Mouse (Mus musculus) ovary, postnatal 10 days (tissue): Measurements from ENCODE around the gene Ubl4b.

Experiments
- DNase-seq: peaks from one replicate; pipeline ENCODE4 v3.0.0; 2022; ENCODE audit warnings: low spot score

Ubl4b gene

DNA sequence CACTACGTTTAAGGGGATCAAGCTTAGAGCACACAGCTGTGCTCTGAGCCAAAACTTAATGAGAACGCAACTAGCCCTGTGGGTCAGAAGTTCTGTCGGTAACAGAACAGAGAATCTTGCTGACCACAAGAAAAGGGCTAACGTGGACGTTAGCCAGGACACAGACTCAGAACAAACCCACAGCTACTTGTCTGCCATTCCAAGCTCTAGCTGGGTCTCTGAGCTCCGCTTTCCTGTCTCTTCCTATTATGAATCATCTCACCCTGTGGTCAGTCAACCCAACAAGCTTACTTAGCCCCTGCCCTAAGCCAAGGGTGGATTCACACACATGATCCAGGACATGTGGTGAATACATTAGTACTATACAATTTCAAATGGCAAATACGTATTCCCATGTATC, 12.9 kb upstream of the Ubl4b start:
- DNase-seq = no peak

DNA sequence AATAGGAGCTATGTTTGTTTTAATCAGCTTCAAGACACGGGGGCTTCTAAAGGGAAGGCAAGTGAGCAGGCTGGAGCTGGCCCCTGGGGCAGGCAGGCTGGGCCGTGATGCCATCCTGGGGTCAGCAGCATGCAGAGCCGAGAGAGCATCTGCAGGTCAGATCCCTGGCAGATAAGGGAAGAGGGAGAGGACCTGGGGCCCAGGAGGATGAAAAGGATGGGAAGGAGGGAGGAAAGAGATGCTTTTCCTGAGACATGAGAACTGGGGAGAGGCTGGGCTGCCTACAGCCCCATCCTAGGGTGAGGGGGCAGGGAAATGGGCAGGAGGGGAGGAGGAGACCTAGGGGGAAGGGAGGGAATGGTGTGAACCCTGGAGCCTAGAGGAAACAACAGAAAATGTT, 10.5 kb upstream of the Ubl4b start:
- DNase-seq = no peak

DNA sequence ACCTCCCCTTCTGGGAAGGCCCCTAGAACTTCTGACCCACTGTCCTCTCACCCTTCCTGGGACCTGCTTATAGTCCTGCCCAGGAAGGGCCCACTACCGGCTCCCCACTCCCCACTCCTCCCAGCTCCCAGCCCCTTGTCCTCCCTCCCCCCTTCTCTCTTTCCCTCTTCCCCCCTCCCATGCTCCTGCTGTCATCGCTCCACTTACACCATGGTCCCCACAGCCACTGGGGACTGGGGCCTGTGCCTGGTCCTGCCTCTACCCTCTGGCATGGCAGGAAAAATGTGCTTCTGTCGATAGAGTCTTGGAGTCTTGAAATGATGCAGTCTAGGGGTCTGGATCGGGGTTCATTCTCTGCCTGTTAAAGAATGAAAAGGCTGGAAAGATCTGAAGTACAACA, 9.0 kb upstream of the Ubl4b start:
- no peak for DNase-seq

DNA sequence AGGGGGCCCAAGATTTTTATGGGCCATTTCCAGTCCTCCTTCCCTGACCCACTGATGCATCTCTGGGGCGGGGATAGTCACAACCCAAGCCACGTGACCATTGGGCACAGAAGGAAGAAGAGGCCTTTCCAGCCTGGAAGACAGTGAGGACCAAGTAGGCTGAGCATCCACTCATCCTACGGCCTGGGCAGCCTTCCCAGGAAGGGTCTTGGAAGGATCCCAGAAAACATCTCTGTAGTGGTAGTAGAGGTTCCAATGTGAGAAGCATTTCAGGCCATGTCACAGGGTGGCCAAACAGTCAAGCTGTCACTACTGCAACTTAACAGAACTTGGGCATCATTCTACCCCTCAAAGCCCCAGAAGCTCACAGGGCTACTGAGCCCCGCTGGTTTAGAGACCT, 7.7 kb upstream of the Ubl4b start:
- DNase-seq = no peak

DNA sequence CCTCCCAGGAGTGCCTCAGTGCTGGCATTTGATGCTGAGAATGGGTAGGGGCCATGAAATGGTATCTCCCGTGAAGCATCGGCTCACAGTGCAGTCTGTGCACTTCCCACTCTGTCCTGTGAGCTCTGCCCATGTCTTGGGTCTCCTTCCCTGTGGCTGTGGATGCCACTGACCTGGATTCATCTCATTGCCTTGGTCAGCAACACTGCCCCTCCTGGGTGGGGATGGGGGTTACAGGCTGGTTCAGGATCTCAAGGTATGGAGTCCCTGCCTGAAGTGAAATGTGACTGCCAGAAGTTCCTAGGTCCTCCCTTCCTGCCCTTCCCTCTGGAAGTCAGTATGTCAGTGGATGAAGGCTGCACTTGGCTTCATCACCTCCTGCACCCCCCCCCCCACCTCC, 7.2 kb upstream of the Ubl4b start:
- no peak for DNase-seq

DNA sequence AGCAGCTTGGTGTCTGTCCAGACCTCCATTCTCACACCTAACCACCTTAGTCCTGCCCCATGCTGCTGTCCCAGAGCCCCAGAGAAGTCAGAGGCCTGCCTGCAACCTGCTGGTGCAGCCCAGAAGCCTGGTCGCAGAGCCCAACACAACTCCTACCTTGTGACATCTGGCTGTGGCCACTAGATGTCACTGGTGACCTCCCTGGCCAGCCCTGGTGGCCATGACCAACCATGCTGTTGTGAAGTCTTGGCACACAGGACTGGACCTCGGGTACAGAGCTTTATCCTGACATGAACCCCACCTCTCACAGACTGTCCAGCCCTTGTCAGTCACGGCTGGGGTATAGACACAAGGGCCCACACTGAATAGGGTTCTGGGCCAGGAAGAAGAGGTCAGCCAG, 4.3 kb upstream of the Ubl4b start:
- no peak for DNase-seq

DNA sequence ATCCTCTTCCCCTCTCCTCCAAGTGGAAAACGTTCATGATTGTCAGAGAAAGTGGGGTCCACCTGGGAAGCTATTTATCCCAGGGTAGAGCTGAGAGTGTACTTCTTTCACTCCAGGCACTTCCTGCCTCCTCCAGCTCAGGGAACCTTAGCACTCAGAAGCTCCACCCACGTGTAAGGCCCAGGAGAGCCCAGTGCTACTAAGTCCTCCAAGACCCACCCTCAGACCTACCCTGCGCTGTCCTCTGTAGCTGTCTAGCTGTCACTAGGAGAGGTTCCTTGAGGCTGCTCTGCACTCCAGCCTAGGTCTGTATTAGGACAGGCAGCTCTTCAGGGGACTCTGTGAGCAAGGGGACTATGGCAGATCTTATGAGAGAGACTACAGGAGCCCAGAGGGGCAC, 3.9 kb upstream of the Ubl4b start:
- DNase-seq = no peak

DNA sequence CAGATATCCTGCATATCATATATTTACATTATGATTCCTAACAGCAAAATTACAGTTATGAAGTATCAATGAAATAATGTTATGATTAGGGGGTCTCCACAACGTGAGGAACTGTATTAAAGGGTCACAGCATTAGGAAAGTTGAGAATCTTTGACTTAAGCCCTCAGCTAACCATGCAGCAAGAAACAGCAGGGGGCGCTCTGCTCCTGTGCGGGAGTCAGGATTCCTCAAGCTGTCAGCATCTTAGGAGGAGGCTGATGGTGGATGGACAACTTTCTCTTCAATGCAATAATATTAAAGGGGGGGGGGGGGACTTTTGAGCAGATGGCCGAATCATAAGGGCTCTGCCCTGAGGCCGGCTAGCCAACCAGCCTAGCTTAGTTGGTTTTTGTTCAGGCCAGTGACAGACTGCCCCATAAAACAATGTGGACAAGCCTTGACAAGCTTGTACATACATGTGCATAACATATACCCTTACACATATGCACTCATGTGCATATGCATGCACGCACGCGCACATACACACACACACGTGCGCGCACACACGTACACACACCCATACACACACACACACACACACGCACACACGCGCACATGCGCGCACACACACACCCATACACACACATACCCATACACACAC, 4.3 kb downstream of the Ubl4b start:
- no peak for DNase-seq

DNA sequence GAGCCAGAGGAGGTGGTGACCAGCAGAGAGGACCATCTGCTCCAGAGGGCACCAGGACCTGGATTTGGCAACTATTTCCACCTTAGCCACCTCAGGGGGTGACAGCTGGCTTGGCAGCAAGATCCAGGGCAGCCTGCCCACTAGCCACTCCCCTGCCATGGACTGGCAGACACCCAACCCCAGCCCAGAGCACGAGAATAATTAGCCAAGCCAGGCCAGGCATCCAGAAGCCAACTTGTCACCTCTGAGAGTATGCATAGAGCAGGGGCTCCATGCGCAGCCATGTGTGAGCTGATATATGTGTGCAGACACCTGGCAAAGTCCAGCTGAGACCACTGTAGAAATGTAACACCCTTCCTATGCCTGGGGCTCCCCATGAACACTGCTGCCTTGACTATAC, 7.9 kb downstream of the Ubl4b start:
- no peak for DNase-seq

DNA sequence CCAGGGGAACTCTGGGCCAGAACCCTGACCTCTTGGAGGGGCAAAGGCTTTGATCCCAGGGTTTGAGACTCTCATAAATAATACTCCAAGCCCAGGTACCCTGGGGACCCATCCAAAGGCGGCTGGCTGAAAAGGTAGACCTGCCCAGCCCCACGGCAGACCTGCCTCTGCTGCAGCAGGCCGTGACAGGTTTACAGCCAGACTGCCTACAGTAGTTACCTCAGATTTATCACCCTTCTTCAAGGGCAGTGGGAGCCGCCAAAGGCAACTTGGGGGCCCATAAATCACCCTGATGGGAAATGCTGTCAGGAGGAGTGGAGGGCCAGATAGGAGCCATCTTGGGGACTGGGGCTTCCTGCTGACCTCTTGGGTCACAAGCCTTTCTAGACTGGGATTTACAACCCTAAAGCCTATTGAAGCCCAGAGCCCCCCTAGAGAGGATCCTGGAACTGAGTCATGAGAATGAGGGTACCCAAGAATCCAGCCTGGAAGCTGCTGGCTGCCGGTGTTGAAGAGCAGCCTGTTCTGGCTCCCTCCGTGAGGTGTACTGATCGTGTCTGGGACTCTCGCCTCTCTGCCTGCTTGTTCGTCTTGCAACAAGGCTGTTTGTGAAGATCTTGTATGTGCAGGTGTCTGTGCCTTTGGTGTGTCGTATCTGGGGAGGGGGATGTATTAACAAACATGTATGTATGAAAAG, 9.0 kb downstream of the Ubl4b start:
- no peak for DNase-seq

DNA sequence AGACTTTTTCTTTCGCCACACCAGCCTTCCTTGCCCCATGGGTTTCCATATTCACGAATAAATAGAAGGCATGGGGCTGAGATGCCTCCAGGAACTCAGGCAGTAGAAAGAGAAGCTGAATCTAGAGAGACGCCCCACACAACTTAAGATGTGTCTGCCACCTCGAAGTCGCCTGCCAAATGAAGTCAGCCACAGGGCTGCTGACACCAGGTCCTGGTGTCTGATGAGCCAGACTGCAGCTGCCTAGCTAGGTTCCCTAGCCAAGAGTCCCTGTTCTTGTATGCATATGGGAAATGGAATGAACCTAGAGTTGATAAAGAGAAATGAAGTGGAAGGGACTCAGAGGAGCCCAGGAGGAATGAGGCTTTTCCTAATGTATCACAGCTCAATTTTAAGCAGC, 9.6 kb downstream of the Ubl4b start:
- DNase-seq = no peak

DNA sequence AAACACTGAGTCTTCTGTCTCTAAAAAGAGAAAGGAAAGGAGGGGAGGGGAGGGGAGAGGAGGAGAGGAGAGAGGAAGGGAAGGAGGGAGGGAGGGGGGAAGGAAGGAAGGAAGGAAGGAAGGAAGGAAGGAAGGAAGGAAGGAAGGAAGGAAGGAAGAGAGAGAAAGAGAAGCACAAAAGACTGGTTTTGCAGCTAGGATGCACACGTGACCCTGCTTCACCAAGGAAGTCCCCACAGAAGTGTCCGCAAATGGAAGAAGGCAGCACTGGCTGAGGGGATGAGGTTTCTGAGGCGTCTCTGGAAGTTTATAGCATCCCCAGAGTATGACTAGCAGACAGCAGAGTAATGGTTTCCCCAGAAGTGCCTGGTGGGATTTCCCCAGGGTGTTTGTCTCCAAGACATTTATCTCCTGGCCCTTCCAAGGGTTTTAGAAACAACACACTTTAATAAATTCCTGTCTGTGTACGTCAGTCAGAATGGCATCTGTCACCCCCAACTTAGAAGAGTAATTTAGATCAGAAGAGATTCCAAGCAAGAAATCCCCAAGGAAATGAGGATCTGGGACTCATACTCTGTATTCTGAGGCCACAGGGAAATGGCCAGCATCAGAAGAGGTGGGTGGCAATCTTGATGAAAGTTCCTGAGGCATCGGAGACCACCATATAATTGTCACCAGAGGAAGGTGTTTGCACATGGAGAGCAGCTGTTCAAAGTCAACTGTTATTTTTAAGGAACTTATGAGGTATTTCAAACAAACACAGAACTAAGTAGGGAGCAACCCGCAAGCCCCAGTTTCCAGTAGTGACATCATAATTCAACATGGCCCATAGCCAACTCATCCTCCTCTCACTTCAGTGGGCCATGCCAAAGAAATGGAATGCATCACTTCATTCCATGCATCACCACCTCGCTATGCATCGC, 11.5 kb downstream of the Ubl4b start:
- DNase-seq = no peak

DNA sequence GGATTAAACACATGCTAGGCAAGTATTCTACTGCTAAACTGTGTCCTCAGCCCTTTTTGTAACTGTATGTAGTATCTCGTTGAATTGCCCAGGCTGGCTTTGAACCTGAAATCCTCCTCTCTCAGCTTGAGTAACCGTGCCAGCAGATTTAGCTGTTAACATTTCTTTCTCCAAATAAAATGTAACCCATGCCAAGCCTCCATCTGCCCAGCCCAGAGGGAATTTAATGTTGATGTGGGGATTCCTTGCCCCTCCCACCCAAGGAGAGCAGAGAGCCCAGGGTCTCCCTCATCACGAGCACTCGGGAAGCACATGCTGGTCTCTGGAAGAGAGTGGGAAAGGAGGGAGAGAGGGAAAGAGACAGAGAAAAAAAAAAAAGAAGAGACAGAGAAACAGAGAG, 12.3 kb downstream of the Ubl4b start:
- no peak for DNase-seq

DNA sequence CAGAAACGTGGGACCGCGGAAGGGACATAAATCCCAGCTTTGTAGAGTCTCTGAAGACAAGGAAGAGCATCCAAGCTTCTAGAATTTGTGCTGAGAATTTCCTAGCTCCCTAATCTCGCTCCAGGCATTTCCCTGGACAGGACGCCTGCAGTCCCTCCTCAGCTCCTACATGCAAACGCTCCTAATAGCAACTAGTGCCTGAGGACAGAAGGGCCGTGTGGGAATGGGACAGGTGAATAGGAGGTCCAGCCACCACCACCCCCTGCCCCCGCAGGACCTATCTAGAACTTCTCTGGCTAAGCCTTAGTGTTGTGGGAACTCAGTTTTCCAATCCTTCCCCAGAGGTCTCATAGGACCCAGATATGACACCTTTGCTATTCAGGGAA, 17.4 kb downstream of the Ubl4b start:
- no peak for DNase-seq

DNA sequence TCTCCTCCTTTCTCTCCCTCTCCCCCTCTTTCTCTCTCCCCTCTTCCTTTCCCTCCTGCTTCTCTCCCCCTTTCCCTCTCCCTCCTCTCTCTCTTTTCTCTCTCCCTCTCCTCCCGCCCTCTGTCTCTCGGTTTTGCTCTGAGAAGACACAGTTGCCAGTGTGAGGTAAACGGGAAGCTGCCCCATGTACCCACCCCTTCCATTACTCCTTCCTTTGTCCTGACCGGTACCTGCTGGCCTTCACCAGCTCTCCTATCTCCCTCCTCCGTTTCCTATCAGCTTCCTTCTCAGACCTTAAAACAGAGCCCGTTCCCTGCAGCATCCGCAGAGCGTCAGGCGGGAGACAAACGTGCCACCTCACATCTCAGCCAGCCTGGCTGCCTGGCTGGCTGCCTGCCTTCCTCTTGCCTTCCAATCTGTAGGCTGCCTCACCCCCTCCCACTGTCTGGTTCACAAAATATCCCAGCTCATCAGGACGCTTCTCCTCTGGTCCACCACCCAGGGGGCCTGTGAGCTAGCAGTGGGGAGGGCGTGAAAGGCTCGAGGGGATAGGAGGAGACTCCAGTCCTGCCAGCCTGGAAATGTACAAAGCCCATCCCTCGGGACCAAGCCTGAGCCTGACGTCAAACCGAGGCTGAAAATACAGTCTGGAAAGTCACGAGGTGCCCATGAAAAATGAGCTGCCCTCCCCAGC, 17.9 kb downstream of the Ubl4b start:
- no peak for DNase-seq

DNA sequence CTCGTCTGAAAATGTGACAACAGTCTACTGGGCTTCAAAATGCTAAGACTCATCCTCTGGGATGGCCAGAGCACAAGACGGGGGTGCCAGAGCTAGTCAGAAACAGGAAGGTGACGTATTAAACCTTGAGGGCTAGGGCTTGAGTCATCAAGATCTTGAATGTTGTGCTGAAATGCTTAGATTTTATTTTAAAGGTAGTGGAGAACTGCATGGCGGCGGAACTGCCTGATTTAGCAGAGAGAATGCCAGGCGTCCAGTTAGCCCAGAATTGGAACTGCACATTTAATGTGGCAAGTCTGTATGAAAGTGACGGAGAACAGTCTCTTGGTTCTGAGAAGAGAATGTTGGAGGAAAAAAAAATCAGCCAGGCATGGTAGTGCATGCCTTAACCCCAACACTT, 19.9 kb downstream of the Ubl4b start:
- no peak for DNase-seq

DNA sequence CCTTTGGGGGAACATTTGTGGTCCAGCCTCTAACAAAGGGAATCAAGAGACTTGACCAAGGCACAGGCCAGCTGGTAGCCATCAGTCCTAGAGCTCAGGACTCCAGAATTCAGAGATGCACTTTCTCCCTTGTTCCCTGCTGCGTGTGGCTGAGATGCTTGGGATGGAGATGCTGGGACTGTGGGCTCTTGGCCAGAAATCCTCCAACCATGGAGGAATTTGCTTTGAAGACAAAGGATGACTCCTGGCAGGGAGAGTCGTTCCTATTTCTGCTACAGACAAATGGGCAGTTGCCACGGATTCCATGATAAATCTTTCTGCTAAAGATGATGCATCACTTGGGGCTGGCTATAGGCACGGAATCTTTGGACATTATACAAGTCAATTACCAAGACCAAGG, 21.3 kb downstream of the Ubl4b start:
- no peak for DNase-seq

DNA sequence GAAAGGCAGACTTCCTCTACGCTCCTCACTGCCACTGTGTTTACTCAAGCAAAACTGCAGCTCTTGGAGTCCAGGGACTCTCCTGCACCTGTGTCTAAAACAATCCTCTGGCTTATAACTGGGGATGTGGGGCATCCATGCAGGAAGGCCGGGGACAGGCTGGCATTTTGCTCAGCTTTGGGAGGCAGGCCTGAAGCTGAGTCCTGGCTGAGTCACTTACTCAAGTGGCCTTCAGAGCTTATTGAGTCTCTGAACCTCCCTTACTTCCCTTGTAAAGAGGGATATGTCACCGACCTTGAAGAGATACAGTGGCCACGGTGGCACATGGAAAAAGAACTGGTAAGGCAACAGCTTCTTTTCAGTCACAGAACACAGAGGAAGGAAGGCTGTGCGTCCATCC, 24.3 kb downstream of the Ubl4b start:
- DNase-seq = no peak

DNA sequence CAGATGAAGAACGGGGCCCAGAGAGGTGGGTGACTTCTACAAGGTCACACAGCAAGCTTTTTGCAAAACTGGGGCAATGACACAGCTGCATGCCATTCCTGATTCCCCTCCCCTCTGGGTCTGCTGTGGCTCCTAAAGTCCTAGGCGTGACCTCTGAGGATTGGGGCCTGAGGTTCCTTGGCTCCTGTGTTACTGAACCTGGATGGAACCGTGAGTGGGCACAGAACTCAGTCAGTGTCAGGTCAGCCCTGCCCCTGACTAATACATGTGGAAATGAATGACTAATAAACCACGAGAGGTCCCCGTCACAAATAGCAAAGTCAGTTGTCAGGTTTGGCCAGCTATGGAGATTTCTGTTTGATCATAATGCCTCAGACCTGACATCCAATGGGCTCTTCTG, 25.7 kb downstream of the Ubl4b start:
- DNase-seq = no peak

DNA sequence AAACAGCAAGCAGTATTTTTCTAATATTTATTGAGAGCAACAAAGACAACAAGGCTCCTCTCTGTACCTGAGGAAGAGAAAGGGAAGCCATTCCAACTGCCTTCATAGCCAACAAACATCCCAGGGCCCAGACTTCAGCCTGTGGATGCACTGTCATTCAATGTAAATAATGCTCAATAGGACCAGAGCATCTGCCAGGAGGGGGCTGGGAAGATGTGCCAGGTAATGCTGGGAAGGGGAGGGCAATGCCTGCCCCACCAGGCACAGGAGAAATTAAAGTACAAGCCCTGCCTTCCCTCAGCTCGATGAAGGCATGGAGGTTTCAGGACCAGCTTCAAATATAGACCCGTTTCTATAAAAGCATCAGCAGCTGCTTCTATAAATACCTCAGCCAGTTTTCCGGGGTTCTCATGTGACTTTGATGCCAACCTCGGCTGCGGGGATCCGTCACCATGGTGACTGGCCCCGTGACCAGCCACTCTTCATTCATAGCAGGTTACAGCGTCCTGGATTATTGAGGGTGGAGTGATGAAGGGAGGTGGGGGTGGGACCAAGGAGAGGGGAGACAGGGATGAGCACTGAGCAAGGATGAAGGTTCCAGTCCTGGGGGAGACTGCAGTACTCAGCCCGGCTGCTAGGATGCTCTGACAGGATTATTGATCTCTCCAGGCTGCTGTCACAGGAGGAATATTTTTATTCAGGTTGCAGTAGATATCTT, 26.3 kb downstream of the Ubl4b start:
- no peak for DNase-seq

DNA sequence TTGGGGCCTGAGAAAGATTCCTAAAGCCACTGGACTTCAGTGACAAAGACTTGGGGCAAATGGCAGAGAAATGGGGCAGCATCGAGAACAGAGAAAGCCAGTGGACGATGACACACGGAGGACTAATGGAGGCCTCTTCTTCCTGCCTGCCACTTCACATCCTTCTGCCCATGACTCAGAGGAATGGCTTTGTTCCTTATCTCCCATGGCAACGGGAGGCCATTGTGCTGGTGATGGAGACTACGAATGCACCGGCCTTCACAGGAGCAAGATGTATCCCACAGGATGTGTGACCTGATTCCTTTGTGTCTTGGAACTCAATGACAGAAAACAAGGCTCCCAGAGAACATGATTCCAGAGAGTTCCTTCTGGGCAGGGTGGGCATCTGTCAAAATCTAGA, 30.3 kb downstream of the Ubl4b start:
- no peak for DNase-seq

DNA sequence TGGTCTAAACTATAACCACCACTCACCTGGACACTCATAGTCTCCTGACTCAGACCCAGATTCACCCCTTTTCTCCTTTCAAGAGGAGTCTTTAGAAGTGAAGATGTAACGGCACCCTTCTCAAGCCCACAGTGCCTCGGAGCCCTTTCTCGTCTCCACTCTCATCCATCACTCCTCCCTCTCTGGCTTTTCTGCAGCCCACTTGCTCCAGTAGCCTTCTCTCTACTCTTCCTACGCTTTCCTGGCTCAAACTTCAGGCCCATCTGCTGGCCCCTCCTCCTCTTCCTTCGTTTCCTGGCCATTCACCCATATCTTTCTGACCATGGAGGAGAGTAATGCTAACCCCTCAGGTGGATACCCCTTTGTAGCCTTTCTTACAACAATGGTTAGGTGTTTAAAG, 33.9 kb downstream of the Ubl4b start:
- no peak for DNase-seq
